Mouse (Mus musculus) brain, embryonic 14.5 days (tissue): ENCODE measurements around the gene Spats2l. TPM values are rescaled to one million over a fixed set of nuclear protein-coding genes. Genes with fewer than 3 reads are reported as not detected.
A peak's percentile ranks its signal among the peaks of the same experiment; 100 is the strongest.

Source experiments
- DNase-seq: peaks from one replicate; pipeline ENCODE4 v3.0.0-alpha.2; 2011; ENCODE audit warnings: low read depth
- CTCF ChIP-seq: fragments of 200-500 bp; IDR thresholded peaks from 2 replicates; pipeline ENCODE4 v1.5.1; 2012; ENCODE audit warnings: inconsistent platforms, mild to moderate bottlenecking, moderate library complexity, borderline replicate concordance; ENCODE audit not compliant: insufficient read depth, insufficient read length; ENCODE audit errors: extremely low read depth
- POLR2A ChIP-seq: fragments of 200-500 bp; IDR thresholded peaks from 2 replicates; pipeline ENCODE4 v1.6.1; 2012; ENCODE audit warnings: mild to moderate bottlenecking, inconsistent platforms, borderline replicate concordance; ENCODE audit not compliant: poor library complexity, insufficient read depth, insufficient read length, severe bottlenecking; ENCODE audit errors: extremely low read depth
- polyA plus RNA-seq: library from polyadenylated mRNA; depleted of rRNA; stranded (reverse); fragments of >200 nt; gene quantifications from 2 replicates; pipeline ENCODE4 v1.2.3, GENCODE M21; 2012; rRNA removed

The Spats2l gene
- 21.5 and 33.5 TPM in 2 replicates for polyA plus RNA-seq

- TF ChIP-seq CTCF (peak; percentile 49; the same call in 1 of the 2 replicates), POLR2A (no peak)
- DNase-seq, result peak; percentile 81
Observed at GRCm38 (mm10) chr1:57774001-57774667, at the start of gene Spats2l. Gene Spats2l, plus strand, starts transcription at chr1:57774162.

GRCm38 (mm10) chr1:57725268-57725667 lies 48.7 kb upstream of the Spats2l start:
- no peak for DNase-seq

GRCm38 (mm10) chr1:57735877-57736276 lies 38.1 kb upstream of the Spats2l start:
- no peak for DNase-seq
- no peak for TF ChIP-seq POLR2A
- TF ChIP-seq CTCF, result no peak

More at GRCm38 (mm10) chr1:57725268-57725667, 48.7 kb upstream of the Spats2l start:
- TF ChIP-seq CTCF (no peak), POLR2A (no peak)

GRCm38 (mm10) chr1:57741740-57742139 lies 32.2 kb upstream of the Spats2l start:
- DNase-seq, result peak; percentile 20
- TF ChIP-seq POLR2A (no peak), CTCF (no peak)

GRCm38 (mm10) chr1:57742266-57742665 lies 31.7 kb upstream of the Spats2l start:
- DNase-seq, result no peak
- TF ChIP-seq CTCF (no peak), POLR2A (no peak)

- peak; percentile 61 for DNase-seq
- no peak for TF ChIP-seq CTCF
- TF ChIP-seq POLR2A, result no peak
Observed at GRCm38 (mm10) chr1:57751781-57752180, 22.2 kb upstream of the Spats2l start.

GRCm38 (mm10) chr1:57766396-57766795 lies 7.6 kb upstream of the Spats2l start:
- TF ChIP-seq POLR2A, result no peak
- TF ChIP-seq CTCF, result no peak
- no peak for DNase-seq

- TF ChIP-seq CTCF (no peak), POLR2A (no peak)
Observed at GRCm38 (mm10) chr1:57773326-57773725, 636 bp upstream of the Spats2l start.

GRCm38 (mm10) chr1:57774668-57775495 lies 920 bp downstream of the Spats2l start:
- DNase-seq, result peak; percentile 79
- TF ChIP-seq CTCF (no peak), POLR2A (0 out of 2 replicates have a peak, but pooled peaks have one; percentile 6)

More at GRCm38 (mm10) chr1:57773326-57773725, 636 bp upstream of the Spats2l start:
- DNase-seq, result no peak

GRCm38 (mm10) chr1:57775496-57775790 lies 1.5 kb downstream of the Spats2l start:
- TF ChIP-seq CTCF (no peak), POLR2A (no peak)
- peak; percentile 62 for DNase-seq

GRCm38 (mm10) chr1:57776671-57777281 lies 2.8 kb downstream of the Spats2l start:
- TF ChIP-seq CTCF, result no peak
- peak; percentile 66 for DNase-seq

- DNase-seq, result no peak
- TF ChIP-seq CTCF, result no peak
- TF ChIP-seq POLR2A, result no peak
Observed at GRCm38 (mm10) chr1:57784300-57784699, 10.3 kb downstream of the Spats2l start.

GRCm38 (mm10) chr1:57789831-57790230 lies 15.9 kb downstream of the Spats2l start:
- DNase-seq, result peak; percentile 20

More at GRCm38 (mm10) chr1:57789831-57790230, 15.9 kb downstream of the Spats2l start:
- TF ChIP-seq CTCF, result no peak
- TF ChIP-seq POLR2A, result no peak
